Mouse (Mus musculus): ENCODE measurements at regions not wholly inside any gene's neighbourhood (a gene's known extent, or its start where the extent isn't known, plus 50 kb on each side); places are given as distances from the start of the nearest gene placed in this dataset.
"Not testable (repeated sequence)": the region's sequence is repeated elsewhere in the genome, so short reads cannot be mapped to it uniquely, and the experiment has no call there.

GRCm38 (mm10) chrX:77425728-77426102 is 85.1 kb upstream of the Tbl1x start:
- TF ChIP-seq GATA1 (IDR thresholded peaks at IDR 0.05; ENCODE audit: borderline replicate concordance, low read length); FLI1 (IDR thresholded peaks at IDR 0.05; ENCODE audit: low read length): not testable (repeated sequence)
